Mouse (Mus musculus): ENCODE data around the gene Syt17.

The Syt17 gene

DNA sequence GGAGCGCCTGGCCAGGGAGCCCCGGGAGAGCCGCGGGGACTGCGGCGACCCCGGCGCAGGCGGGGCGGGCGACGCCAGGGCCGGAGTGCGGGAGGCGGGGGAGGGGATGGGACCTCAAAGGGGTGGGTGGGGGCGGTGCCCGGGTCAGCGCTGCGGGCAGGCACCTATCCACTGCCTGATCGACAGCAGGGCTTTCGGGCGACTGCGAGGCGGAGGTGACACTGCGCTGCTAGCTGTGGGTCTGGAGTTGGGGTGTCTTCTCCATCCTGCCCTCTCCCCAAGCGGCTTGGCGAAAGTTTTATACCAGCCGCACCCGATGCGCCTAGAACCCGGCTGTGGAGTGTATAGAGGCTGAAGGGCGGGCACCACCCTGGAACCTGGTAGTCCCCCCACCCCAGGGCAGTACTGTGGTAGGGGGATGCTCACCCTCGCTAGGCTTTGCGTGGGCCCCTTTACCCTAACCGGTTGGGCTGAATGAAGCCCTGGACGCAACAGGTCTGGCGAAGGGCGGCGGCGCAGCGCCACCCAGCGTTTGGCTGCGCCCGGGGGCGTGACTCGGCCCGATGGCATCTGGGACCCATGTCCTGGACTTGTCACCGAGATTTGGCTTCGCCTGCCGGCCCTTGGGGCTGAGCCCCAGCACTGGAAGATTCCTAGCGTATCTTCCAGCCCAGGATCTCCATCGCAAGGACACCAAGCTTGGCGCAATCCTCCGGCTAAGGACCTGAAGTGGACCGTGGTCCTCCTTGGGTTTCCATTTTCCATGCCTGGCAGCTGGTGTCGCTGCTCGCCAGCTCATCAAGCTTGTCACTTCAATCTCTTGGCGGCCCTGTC lies at the start of gene Syt17:
Gene Syt17, minus strand, starts transcription at position 89 of the 834 bp plus-strand sequence.
- peak; percentile 39 for DNase-seq (ENCODE audit: low spot score)

DNA sequence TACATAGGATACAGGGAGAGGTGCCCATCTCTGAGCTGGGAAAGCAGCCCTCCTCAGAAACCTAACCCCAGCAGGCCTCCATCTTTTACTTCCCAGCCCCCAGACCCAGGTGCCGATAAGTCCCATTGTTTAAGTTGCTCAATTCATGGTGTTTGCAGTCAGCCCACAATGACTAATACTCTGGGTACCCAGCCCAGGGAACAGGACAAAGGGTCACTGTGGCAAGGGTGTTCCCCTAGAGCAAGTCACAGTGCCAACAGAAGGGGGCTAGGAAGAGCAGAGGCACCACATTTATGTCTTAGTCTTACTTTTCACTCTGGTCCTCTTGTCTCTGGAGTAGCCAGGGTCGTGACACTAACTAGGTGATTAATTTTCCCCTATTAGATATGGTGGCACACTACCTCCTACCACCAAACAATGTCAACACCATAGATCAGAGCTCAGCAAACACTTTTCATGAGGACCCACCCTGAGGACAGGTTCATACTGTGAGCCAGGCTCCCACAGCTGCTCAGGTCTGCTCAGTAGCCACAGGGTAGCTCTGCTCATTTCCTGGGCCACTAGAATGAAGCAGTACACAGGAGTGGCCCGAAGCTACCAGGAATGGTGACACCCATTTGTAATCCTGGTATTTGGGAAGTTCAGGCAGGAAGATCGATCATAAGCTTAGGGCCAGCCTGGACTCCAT lies 47.0 kb upstream of the Syt17 start:
- no peak for DNase-seq (ENCODE audit: low spot score)

DNA sequence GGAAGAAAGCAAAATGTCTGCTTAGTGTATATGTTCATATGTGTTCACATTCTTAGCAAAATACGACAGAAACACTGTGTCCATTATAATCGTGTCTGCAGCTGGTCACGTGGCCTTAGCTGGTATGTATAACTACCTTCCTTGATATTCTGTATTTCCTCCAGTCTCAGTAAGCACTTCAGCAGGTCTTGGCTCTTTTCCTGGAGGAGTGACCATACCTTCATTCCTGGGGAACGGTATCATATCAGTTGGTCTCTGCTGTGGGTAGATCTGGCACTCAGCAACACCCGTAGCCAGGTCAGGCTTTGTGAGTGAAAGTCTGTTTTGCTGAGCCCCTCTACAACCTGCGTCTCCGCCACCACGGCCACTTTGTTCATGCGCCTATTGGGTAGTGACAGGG lies 45.9 kb upstream of the Syt17 start:
- DNase-seq (ENCODE audit: low spot score), result no peak

DNA sequence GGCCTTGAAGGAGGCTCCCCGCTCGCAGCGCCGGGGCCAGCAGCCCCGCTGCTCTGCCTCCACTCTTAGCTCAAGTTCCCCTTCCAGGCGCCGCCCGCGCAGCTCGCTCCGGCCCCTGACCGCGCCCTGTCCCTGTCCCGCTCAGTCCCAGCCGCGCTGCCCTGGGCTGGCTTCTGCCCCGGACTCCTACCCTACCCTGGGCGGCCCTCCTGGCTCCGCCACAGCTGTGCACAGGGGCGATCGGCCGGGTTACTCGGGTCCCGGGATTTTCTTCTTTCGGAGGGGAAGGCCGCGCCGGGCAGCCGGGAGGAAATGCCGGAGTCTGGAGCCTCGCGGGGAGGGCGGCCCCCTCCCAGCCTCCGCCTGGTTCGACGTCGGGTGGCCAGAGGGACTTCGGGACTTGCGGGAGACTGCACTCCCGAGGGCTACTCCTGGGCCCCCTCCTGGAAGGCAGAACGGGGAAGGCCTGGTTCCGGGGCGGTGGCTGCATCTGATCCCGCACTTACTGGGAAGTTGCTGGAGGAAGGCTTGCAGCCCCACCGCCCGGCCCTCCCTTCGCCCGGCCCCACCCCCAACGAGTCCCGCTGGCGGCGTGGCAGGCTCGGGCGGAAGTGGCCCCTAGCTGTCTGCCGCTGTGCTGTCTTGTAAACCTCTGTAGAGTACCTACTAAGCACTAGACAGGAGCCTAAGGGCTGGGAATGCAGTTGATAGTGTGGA lies 43.6 kb upstream of the Syt17 start, which contains the start of gene Itpripl2:
Gene Itpripl2, minus strand, starts transcription at position 545 of the 717 bp plus-strand sequence.
- DNase-seq (ENCODE audit: low spot score), result peak; percentile 63

- no peak for DNase-seq (ENCODE audit: low spot score)
Measured at GRCm38 (mm10) chr7:118490666-118491430, 42.8 kb upstream of the Syt17 start.

GRCm38 (mm10) chr7:118489706-118490665 lies 42.0 kb upstream of the Syt17 start:
- DNase-seq (ENCODE audit: low spot score), result no peak

GRCm38 (mm10) chr7:118488060-118488664 lies 40.1 kb upstream of the Syt17 start:
- no peak for DNase-seq (ENCODE audit: low spot score)

DNA sequence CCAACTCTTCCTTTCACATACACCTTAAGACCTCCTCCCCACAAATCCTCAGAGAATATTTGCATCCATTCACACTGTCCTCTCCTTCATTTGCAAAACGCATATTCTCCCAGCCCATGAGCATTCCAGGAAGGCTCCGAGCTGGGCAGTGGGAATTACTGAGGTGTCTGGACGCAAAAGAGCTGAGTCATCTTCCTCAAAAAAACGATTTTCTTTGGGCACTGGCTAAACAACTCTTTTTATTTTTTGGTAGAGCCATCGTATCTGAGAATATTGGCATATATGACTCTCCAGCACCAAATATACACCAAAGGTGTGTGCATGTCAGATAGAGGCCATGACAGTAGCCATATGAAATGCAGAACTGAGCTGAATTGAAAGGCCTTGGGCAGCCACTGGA lies 38.9 kb upstream of the Syt17 start:
- no peak for DNase-seq (ENCODE audit: low spot score)

- no peak for DNase-seq (ENCODE audit: low spot score)
Measured at GRCm38 (mm10) chr7:118483996-118484395, 36.0 kb upstream of the Syt17 start.

DNA sequence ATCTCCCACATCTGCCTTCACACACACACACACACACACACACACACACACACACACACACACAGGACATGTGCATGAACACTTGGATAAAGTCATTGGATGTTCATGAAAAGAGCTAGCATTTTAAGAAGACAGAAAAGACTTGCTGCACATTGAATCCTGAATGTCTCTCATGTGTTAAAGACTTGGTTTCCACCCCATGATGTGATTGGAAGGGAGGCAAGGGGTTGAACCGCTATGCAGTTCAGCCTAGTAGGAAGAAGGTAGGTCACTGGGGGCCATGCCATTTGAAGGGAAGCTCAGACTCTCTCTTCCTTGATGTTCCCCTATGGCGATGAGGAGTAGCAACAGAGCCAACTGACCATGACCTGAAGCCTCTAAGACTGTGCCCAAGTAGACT lies 34.0 kb upstream of the Syt17 start:
- no peak for DNase-seq (ENCODE audit: low spot score)

- no peak for DNase-seq (ENCODE audit: low spot score)
Measured at GRCm38 (mm10) chr7:118481047-118481810, 33.2 kb upstream of the Syt17 start.

DNA sequence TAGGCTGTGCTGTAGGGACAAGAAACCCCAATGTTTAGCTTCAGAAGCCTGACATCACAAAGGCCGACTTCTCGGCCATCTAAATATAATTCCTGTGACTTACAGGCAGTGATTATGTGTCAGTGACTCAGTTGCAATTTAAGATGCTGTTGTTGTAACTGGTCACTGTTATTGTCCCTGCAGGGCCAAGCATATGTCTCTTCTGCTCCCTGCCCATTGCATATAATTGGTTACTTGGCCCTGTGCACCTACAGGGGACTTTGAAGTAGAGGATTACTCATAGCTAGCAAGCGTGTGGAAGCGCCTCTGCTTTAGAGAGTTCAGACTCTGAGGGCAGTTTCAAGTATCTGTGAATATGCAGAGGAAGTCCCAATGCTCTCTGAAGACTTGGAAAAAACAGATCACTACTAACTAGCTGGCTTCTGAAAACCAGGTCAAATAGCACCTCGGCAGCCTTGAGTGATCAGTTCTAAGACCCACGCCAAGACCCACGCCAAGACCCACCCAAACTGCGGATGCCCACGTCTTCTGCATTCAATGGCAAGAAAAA lies 32.2 kb upstream of the Syt17 start:
- no peak for DNase-seq (ENCODE audit: low spot score)

DNA sequence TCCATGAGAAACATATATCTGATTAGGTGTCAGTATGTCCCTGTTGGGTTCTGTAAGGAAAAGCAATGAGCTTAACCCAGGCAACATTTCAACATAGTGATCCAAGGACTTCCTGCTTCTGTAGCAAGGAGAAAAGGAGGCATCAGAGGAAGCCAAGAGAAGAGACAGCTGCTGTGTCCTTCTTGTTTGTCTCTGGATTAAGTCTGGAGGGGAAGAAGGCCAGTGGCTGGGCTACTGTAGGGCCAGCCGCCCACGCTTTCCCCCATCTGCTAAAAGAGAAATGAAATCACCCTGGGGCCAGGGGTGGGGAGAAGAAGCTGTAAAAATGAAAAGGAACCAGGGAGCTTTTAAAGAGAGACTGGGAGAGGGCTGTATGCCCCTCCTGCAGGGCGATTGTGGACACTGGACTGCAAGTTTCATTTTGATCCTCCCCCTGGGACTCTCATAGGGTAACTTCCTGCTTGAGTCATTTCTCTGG lies 30.9 kb upstream of the Syt17 start:
- DNase-seq (ENCODE audit: low spot score), result peak; percentile 34

DNA sequence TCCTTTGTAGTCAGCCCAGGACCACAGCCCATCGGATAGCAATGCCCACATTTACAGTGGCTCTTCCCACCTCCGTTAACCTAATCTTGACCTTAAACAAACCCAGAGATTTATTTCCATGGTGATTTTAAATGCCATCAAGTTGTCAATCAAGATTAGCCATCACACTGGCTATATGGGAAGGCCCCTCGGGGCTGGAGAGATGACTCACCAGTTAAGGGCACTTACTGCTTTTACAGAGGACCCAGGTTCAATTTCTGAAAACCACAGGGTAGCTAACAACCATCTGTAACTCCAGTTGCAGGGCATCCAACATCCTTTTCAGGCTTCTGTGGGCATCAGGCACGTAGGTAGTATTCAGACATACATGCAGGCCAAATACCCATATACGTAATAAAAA lies 28.4 kb upstream of the Syt17 start:
- no peak for DNase-seq (ENCODE audit: low spot score)

GRCm38 (mm10) chr7:118475008-118475705 lies 27.1 kb upstream of the Syt17 start:
- no peak for DNase-seq (ENCODE audit: low spot score)

GRCm38 (mm10) chr7:118472886-118473285 lies 24.9 kb upstream of the Syt17 start:
- no peak for DNase-seq (ENCODE audit: low spot score)

DNA sequence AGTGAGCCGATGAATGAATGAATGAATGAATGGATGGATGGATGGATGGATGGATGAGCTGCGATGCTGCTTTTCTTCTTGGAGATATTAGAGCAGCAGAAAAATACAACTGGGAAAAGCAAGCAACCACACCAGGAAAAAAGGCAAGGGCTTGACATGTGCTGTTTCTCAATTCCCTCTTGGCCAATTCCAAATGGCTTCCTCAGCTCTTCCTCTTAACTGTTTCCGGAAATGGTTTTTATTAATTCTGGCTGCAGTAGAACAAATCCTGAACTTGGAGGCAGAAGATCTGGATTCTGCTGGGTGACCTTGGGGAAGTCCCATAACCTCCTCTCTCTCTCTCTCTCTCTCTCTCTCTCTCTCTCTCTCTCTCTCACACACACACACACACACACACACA lies 20.0 kb upstream of the Syt17 start:
- no peak for DNase-seq (ENCODE audit: low spot score)

GRCm38 (mm10) chr7:118464432-118464831 lies 16.4 kb upstream of the Syt17 start:
- no peak for DNase-seq (ENCODE audit: low spot score)
